Mouse (Mus musculus) brown adipose tissue, adult 24 weeks (tissue): ENCODE results near the gene Dhcr24. TPM values are rescaled to one million over a fixed set of nuclear protein-coding genes. Genes with fewer than 3 reads are reported as not detected.

Experiments used
- H3K27ac ChIP-seq: fragments of 200-500 bp; replicated peaks from 2 replicates; pipeline ENCODE4 v1.5.1; 2012; ENCODE audit warnings: low read depth, mild to moderate bottlenecking, low read length
- H3K4me1 ChIP-seq: fragments of 200-500 bp; 2 replicates; pipeline ENCODE4 v1.6.1; 2012; ENCODE audit warnings: low read length, mixed read lengths; ENCODE audit not compliant: control insufficient read depth, insufficient read depth, insufficient read length
- H3K4me3 ChIP-seq: fragments of 200-500 bp; 2 replicates; pipeline ENCODE4 v1.5.1; 2012; ENCODE audit warnings: low read depth, mild to moderate bottlenecking, low read length, moderate library complexity; ENCODE audit not compliant: insufficient read depth
- polyA plus RNA-seq: library from polyadenylated mRNA; stranded (reverse); fragments of >200 nt; gene quantifications from 2 replicates; pipeline ENCODE4 v1.2.4, GENCODE M21; 2012; ENCODE audit not compliant: missing spikeins, insufficient read depth, insufficient read length

The Dhcr24 gene
- polyA plus RNA-seq, 1 experiment, result 24.0 TPM

DNA sequence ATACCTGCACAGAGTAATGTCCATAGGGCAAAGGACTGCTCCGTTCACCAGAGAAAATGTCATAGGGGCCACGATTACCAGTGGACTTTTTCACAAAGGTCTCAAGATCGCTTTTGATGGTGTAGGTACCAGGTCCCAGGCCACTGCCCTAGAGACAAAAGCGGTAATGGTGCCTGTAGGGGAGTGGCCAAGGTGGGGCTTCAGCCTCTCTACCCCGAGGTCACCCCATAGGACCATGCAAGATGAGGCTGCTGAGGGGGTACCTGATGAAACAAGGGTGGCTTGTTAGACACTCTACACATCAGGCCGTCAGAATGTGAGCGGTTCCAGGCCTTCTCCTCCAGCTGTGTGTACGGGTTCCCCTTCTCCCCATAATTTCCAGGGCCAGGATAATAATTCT is 52.3 kb downstream of the Dhcr24 start:
- Histone ChIP-seq H3K4me3 (no peak overlapping the region), H3K27ac (no peak overlapping the region), H3K4me1 (no peaks in the 10 kb centered on the region; the same call in 1 of the 2 replicates)

DNA sequence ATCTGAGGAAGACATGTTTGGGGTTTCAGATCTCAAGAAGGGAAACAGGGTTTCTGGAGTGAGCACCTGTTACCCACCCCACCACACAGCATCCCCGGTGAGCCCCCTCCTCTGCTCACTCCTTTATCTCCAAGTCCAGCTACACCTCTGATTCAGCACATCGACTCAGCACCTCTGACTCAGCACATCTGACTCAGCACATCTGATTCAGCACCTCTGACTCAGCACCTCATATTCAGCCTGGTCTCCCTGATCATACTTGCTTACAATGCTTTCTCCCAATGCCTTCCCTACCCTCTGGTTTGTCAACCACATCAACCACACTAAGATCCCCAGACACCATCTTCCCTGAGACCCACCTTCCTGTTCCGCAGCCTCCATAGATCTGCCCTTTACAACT is 52.7 kb downstream of the Dhcr24 start:
- no peak overlapping the region for H3K27ac ChIP-seq
- no peak overlapping the region for H3K4me3 ChIP-seq
- no peaks in the 10 kb centered on the region; the same call in 1 of the 2 replicates for H3K4me1 ChIP-seq

DNA sequence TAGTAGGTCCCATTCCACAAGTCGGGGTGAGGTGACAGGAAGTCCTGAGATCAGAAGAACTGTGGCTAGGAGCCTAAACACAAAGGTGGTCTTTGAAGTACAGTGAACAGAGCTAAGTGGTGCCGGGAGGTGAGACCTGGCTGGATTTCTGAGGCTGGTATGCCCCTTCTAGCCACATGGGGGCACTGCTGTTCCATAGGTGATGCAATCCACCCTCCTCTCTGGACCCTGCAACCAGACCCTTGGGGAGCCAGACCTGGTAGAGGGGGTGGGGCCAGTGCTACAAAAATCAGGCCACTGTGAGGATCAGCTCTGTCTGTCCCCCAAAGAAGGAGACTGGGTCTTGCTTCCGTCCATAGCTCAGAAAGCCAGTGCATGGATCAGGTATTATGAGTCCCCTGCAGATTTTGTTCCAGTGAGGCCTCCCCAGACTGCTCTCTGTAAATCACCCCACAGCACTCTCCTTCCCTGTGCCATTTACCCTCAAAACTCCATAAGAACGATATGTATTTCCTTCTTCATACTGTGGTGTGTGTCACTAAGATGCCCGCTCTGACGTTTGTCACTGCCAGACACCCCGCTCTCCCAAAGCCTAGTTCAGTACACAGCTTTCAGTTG is 53.5 kb downstream of the Dhcr24 start:
- Histone ChIP-seq H3K4me1 (no peaks in the 10 kb centered on the region; the same call in 1 of the 2 replicates), H3K4me3 (no peak overlapping the region), H3K27ac (no peak overlapping the region)

DNA sequence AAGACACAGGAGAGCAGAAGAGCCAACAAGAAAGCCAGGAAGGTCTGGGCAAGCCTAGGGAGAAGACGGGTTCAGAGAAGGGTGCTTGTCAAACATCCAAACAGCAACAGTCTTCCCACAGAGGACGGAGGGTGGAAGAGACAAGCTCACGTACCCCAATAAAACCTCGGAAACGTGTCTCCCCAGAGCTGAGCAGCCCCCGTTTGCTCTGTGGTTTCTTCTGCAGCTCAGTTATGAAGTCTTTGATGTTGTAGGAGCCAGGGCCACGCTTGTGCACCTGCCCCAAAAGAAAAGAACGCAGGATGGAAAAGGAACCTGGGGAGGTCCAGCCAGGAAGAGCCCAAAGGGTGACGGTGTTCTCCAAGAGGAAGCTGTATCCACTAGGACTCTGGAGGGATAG is 54.0 kb downstream of the Dhcr24 start:
- H3K4me3 ChIP-seq, result no peak overlapping the region
- no peak overlapping the region for H3K27ac ChIP-seq
- H3K4me1 ChIP-seq, result no peaks in the 10 kb centered on the region; the same call in 1 of the 2 replicates

DNA sequence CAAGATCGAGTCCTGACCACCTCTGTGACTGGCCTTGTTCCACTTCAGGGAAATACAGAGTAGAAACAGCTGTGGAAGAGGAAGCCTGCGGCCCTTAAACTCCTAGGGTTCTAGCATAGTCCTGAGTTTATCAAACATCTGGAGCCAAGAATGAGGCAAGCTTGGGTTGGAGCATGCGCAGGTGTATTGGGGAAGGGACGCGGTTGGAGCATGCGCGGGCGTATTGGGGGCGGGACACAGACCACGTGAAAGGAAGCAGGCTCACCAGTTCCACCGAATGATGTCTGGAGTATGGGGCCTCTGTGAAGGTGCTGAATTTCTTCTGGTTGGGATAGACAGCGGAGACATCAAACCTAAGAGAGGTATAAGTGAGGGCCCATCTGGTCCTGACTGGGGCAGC is 54.8 kb downstream of the Dhcr24 start:
- H3K27ac ChIP-seq, result no peak overlapping the region
- H3K4me3 ChIP-seq, result no peak overlapping the region
- H3K4me1 ChIP-seq, result no peaks in the 10 kb centered on the region; the same call in 1 of the 2 replicates

DNA sequence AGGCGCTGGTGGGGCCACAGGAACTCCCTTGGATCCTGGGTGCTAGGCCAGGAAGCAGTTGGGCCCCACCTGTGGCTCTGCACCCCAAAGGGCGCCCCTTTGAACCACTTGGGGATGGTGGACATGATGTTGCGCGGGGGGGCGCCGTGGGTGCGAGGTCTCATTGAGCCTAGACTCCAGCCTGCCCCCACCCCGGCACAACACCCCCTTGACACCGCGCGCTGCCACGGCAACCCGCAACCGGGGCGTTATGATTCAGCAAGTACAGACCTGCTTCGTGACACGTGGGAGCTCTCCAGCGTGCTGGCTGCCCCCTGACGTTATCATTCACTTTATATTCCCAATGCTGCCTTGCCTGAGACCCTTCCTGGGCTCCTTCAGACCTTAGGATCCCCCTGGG is 56.2 kb downstream of the Dhcr24 start, which contains the start of gene Lexm:
Gene Lexm, minus strand, starts transcription at position 186 of the 400 bp plus-strand sequence.
- Histone ChIP-seq H3K4me3 (no peak within 1 kb of the TSS), H3K4me1 (no peaks in the 10 kb centered on the region; the same call in 1 of the 2 replicates), H3K27ac (no peak within 1 kb of the TSS)

DNA sequence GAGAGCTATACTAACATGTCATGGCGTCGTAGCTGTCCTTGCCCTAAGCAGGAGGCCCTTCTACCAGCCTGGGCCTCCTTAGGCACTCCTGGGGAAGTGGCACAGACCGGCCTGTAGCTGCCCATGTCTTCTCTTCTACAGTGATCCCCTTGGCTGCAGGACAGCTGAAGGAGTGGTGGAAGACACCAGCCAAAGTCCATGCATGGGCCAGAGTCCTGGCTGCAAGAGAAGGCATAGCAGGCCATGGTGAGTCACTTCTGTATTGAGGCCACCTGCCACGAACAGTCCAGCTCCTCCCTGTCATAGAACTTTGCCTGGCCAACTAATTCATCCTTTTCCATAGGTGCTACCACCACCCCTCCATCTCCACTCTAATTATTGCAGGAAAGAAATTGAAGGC is 58.1 kb downstream of the Dhcr24 start:
- Histone ChIP-seq H3K27ac (no peak overlapping the region), H3K4me3 (no peak overlapping the region)

DNA sequence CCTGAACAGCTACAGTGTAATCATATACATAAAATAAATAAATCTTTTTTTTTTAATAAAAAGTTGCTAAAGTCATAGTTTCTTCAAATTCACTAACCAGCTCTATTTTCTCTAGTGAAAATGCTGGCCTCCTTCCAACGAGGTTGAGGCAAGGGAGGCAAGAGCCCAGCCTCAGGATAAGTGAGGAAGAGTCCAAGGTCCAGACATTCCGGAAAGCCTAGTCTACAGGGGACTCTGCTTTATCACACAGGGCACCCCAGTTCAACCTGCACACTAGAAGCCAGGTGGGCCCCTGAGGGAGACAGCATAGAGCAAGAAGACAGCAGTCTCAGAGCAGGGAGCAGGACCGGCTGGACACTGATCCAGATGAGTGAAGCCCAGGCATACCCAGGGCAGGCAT is 60.6 kb downstream of the Dhcr24 start:
- H3K4me3 ChIP-seq, result no peak overlapping the region
- no peaks in the 10 kb centered on the region; the same call in 1 of the 2 replicates for H3K4me1 ChIP-seq
- no peak overlapping the region for H3K27ac ChIP-seq

More for the DNA sequence above, 58.1 kb downstream of the Dhcr24 start:
- no peaks in the 10 kb centered on the region; the same call in 1 of the 2 replicates for H3K4me1 ChIP-seq

DNA sequence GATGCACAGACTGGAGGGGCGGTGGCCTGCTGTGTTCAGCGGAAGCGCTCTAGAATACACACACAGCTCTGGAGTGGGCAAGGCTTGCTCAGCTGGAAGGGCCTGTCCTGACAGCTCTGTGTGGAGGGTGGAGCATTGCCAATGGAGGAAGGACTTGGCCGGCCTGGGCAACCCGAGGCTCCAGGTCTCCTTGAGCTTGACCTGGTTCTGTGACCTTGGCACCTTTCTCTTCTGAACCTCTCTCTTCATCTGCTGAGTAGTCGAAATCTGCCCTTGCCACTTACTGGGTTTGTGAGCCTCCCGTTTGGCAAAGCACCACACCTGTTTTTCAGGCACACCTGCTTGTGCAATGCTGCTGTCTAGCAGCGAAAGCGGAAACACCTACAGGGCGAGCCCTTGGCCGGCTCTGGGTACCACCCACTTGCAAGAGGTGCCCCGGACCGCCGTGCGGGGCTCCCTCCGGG is 61.2 kb downstream of the Dhcr24 start, which contains the start of gene Ttc22:
Gene Ttc22, plus strand, starts transcription at position 403 of the 464 bp plus-strand sequence.
- Histone ChIP-seq H3K4me3 (no peak within 1 kb of the TSS), H3K4me1 (no peaks in the 10 kb centered on the region), H3K27ac (no peak within 1 kb of the TSS)

DNA sequence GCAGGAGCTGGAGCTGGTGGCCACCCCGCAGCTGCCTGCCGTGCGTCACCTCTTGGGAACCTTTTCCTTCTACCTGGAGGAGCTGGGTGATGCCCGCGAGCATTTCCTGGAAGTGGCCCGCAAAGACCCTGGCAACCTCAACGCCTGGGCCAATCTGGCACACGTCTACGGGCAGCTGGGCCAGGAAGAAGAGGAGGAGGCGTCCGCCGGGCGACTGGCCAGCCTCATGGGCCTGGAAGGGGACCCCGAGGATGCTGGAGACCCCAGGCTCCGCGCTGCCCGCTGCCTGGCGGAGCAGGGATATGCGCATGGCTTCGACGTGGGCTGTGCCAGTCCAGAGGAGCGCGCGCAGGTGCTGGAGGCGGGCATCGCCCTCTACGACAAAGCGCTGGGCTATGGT is 61.9 kb downstream of the Dhcr24 start:
- Histone ChIP-seq H3K4me1 (no peaks in the 10 kb centered on the region), H3K4me3 (no peak overlapping the region), H3K27ac (no peak overlapping the region)

DNA sequence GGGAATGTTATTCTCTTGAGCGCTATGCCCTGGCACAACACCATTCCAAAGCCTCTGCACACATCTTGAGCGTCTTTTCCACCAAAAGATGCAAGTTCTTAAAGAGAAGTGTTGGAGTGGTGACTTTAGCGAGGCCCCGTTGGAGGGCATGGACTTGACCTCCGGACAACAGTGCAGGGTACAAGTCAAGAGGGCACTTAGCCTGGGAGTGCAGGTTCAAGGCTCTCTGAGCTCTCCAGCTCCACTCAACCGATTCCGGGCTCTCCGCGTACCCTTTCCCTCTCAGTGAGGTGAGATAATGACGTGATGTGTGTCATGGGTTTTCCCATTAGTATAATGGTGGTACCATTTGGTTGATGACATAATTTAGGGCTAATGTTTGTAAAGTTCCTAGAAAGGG is 63.4 kb downstream of the Dhcr24 start:
- H3K4me3 ChIP-seq, result no peak overlapping the region
- H3K4me1 ChIP-seq, result peaks cover 4% of the 10 kb centered on the region; the same call in 1 of the 2 replicates
- no peak overlapping the region for H3K27ac ChIP-seq

DNA sequence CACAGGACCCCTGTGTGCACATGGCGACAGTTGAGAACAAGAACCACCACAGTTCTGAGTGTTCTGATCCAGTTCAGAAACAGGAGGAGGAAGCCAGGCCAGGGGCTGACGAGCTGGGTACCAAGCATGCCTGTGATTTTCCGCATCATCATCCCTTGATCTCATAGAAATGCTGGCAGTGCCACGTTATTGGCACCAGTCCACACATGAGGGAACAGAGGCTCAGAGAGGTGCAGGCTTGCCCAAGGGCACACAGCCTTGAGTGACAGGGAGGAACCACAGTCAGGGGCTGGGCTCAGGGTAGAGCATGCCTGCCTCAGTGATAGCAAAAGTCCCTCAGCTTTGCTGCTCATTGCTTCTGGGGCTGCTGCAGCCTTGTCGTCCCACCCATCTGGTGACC is 67.0 kb downstream of the Dhcr24 start:
- Histone ChIP-seq H3K27ac (no peak overlapping the region), H3K4me1 (peaks cover 4% of the 10 kb centered on the region; the same call in 1 of the 2 replicates), H3K4me3 (no peak overlapping the region)

DNA sequence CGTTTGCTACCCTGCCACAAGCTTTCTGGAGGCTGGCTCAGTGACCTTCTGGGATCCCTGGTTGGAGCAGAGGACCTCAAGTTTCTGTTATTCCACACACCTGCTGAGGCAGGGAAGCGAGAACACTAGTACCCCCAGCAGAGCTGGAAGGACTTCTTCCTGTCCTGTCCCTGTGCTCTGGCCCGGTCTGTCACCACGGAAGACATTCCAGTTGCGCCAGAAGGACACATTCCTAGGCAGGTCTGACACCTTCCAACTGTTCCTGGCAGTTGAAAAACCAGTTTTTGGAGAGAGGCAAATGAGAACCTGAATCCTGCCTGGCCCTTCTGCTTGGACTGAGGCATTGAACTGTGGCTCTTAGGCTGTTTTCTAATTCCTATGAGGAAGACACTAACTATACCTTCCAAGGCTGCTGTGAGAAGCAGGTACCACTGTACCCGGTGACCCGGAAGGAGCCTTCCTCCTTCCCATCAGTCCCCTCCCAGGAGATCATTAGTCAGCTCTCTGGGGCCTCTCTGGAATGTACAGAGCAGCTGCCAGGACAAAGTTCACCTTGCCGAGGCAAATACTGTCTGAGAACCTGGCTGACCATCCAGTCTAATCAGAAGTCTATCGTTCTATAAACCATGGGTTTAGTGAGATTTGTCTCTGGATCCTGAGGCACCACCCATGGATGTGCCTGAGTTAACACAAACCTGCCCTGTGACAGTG is 68.0 kb downstream of the Dhcr24 start:
- Histone ChIP-seq H3K27ac (no peak overlapping the region), H3K4me3 (no peak overlapping the region), H3K4me1 (peaks cover 4% of the 10 kb centered on the region; the same call in 1 of the 2 replicates)

DNA sequence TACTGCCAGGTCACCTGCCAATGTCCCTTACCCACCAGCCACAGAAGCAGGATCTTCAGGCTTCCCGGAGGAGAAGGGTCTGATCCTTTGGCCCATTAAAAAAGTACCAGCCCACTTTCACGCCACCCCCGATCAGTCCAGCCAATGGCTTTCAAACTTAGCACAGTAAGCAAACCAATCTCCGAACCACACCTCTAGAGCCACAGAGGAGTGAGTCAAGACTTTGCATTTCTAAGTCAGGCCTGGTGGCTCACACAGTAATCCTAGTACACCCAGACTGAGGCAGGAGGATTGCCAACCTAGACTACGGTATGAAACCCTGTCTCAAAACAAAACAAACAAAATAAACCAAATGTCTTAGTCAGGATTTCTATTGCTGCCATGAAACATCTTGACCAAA is 68.5 kb downstream of the Dhcr24 start:
- Histone ChIP-seq H3K27ac (no peak overlapping the region), H3K4me1 (peaks cover 4% of the 10 kb centered on the region; the same call in 1 of the 2 replicates), H3K4me3 (no peak overlapping the region)

DNA sequence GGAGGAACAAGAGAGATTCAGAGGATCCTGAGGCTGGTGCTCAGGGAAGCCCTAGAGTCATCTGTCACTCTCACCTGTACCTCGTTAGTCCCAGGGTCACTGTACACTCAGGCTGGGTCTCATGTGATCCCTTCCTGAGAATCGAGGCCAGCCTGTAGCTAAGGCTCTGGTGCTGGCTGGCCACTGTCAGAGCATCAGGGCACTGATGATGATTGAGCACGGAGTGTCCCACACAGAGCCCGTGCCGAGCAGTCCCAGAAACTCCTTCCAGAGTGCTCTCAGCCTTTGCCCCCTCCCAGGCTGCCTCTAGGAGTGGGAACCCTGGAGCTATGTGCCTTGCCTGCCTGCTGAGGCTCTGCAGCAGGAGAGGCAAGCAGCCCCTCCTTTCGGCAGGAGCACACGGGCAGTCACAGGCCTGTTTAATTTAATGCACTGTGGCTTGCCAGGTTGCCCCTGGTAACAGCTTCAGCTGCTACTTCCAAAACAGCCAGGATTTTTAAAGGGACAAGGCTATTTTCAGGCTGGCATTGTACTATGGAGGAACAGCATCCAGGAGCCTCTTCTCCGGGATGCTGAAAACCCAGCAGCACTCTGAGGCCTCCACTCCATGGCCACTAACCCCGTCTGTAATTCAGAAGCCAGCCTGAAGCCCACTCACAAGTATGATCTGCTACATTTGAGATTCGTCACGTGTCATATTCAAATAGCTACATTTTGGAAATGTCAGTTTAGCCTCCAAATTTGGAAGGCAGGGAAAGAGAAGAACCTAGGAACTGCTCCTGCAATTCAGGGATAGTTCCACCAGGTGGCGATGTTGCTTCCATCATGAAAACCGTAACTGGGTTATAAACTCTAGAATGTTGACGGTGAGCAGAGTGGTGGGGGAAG is 69.7 kb downstream of the Dhcr24 start:
- no peak overlapping the region for H3K27ac ChIP-seq
- no peak overlapping the region for H3K4me3 ChIP-seq
- peaks cover 4% of the 10 kb centered on the region; the same call in 1 of the 2 replicates for H3K4me1 ChIP-seq
